Mouse (Mus musculus): ENCODE measurements at regions not wholly inside any gene's neighbourhood (a gene's known extent, or its start where the extent isn't known, plus 50 kb on each side); places are given as distances from the start of the nearest gene placed in this dataset.

DNA sequence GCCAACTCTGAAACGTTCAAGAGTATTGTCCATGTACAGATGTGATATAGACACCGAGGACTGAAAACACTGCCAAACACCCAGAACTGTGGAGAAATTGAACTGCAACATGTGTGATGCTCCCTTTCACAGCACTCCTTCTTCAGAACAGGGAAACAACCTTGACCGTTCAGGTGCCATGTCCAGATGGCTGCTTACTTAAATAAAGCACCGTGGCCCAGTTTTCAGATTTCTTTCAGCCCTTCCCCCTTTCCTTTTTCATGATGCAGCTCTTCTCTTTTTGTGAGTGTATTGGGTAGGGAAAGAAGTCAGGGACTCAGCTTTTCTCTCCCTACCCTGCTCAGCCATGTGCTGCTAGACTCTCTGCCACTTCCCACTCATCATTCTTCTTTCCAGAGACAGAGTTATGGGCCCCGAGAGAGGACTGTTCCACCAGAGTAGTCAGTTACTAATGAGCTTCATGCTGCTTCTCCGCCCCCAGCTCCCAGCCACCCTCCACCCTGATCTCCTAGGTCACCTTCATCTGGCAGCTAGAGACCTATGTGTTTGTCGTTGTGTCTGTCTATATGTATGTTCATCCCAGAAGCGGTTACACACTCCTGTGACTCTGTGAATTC, 74.3 kb upstream of the Astn2 start:
- DNase-seq (ENCODE audit: low spot score in 2 of 2): no peak

Data from urinary bladder, postnatal 4 days (tissue).